Mouse (Mus musculus): Measurements from ENCODE around the gene Hspb6. TPM values are rescaled to one million over a fixed set of nuclear protein-coding genes. Genes with fewer than 3 reads are reported as not detected.

Hspb6 gene
- polyA plus RNA-seq, 1 experiment from 2014 or later, result 27.0 TPM

GRCm38 (mm10) chr7:30557901-30558514 lies 6.0 kb downstream of the Hspb6 start:
- Histone ChIP-seq H3K36me3 (ENCODE audit: insufficient read depth, low read length) (peaks cover 14% of the 10 kb centered on the region; the same call in 1 of the 2 replicates), H3K4me3 (ENCODE audit: low read depth, low read length) (no peak overlapping the region), H3K27ac (ENCODE audit: low read length) (no peak overlapping the region), H3K27me3 (replicated peaks; ENCODE audit: insufficient read depth, low read length) (no peaks in the 10 kb centered on the region), H3K4me1 (ENCODE audit: insufficient read depth, low read depth, low read length) (peaks cover 19% of the 10 kb centered on the region; the same call in 1 of the 2 replicates), H3K9me3 (ENCODE audit: low read length) (no peaks in the 10 kb centered on the region), H3K9ac (replicated peaks; ENCODE audit: low read depth) (no peak overlapping the region), H3K4me2 (replicated peaks; ENCODE audit: low read depth, low read length) (no peak overlapping the region)
- DNase-seq (ENCODE audit: low spot score) (no peak), ATAC-seq (no peak)
- WGBS, result 89% methylated on average over 13 of the region's 13 CpGs
- TF ChIP-seq CTCF (IDR thresholded peaks at IDR 0.05), result no peak
- no peak for TF ChIP-seq EP300 (IDR thresholded peaks at IDR 0.05)

GRCm38 (mm10) chr7:30558656-30559442 lies 6.9 kb downstream of the Hspb6 start:
- TF ChIP-seq EP300 (IDR thresholded peaks at IDR 0.05), result no peak
- no peak for TF ChIP-seq CTCF (IDR thresholded peaks at IDR 0.05)
- no peaks in the 10 kb centered on the region for H3K27me3 ChIP-seq (replicated peaks; ENCODE audit: insufficient read depth, low read length)
- H3K27ac ChIP-seq (ENCODE audit: low read length), result peak overlapping the region; percentile 57
- H3K4me2 ChIP-seq (replicated peaks; ENCODE audit: low read depth, low read length), result peak overlapping the region; percentile 64
- peak; percentile 31 for DNase-seq (ENCODE audit: low spot score)
- H3K36me3 ChIP-seq (ENCODE audit: insufficient read depth, low read length), result peaks cover 14% of the 10 kb centered on the region; the same call in 1 of the 2 replicates
- no peak for ATAC-seq
- no peaks in the 10 kb centered on the region for H3K9me3 ChIP-seq (ENCODE audit: low read length)
- H3K4me1 ChIP-seq (ENCODE audit: insufficient read depth, low read depth, low read length), result peaks cover 12% of the 10 kb centered on the region; the same call in 1 of the 2 replicates
- H3K9ac ChIP-seq (replicated peaks; ENCODE audit: low read depth), result peak overlapping the region; percentile 55
- peak overlapping the region; percentile 49 for H3K4me3 ChIP-seq (ENCODE audit: low read depth, low read length)
- 9% methylated on average over 12 of the region's 12 CpGs for WGBS

GRCm38 (mm10) chr7:30559443-30559954 lies 7.5 kb downstream of the Hspb6 start, which contains the start of gene Lin37:
Gene Lin37, minus strand, starts transcription at chr7:30559838.
- Histone ChIP-seq H3K36me3 (ENCODE audit: insufficient read depth, low read length) (peaks cover 14% of the 10 kb centered on the region; the same call in 1 of the 2 replicates), H3K27me3 (replicated peaks; ENCODE audit: insufficient read depth, low read length) (no peaks in the 10 kb centered on the region), H3K9ac (replicated peaks; ENCODE audit: low read depth) (peak within 1 kb of the TSS; percentile 55), H3K4me1 (ENCODE audit: insufficient read depth, low read depth, low read length) (peaks cover 12% of the 10 kb centered on the region; the same call in 1 of the 2 replicates), H3K9me3 (ENCODE audit: low read length) (no peaks in the 10 kb centered on the region), H3K4me2 (replicated peaks; ENCODE audit: low read depth, low read length) (peak within 1 kb of the TSS; percentile 64), H3K4me3 (ENCODE audit: low read depth, low read length) (peak within 1 kb of the TSS; percentile 49), H3K27ac (ENCODE audit: low read length) (peak within 1 kb of the TSS; percentile 57)
- TF ChIP-seq EP300 (IDR thresholded peaks at IDR 0.05), result no peak
- TF ChIP-seq CTCF (IDR thresholded peaks at IDR 0.05), result no peak
- DNase-seq (ENCODE audit: low spot score) (peak; percentile 99), ATAC-seq (peak; percentile 89)
- WGBS, result 1% methylated on average over 20 of the region's 20 CpGs

- Histone ChIP-seq H3K9ac (replicated peaks; ENCODE audit: low read depth) (no peak overlapping the region), H3K27ac (ENCODE audit: low read length) (no peak overlapping the region), H3K27me3 (replicated peaks; ENCODE audit: insufficient read depth, low read length) (no peaks in the 10 kb centered on the region), H3K9me3 (ENCODE audit: low read length) (no peaks in the 10 kb centered on the region), H3K4me3 (ENCODE audit: low read depth, low read length) (no peak overlapping the region), H3K4me2 (replicated peaks; ENCODE audit: low read depth, low read length) (no peak overlapping the region; the same call in 1 of the 2 replicates), H3K36me3 (ENCODE audit: insufficient read depth, low read length) (peaks cover 15% of the 10 kb centered on the region), H3K4me1 (ENCODE audit: insufficient read depth, low read depth, low read length) (peaks cover 12% of the 10 kb centered on the region; the same call in 1 of the 2 replicates)
- WGBS, result 61% methylated on average over 2 of the region's 2 CpGs
- DNase-seq (ENCODE audit: low spot score), result peak; percentile 15
- TF ChIP-seq CTCF (IDR thresholded peaks at IDR 0.05) (no peak), EP300 (IDR thresholded peaks at IDR 0.05) (no peak)
- ATAC-seq, result no peak
These were observed 8.3 kb downstream of the Hspb6 start for GRCm38 (mm10) chr7:30560296-30560695.

- TF ChIP-seq EP300 (IDR thresholded peaks at IDR 0.05) (no peak), CTCF (IDR thresholded peaks at IDR 0.05) (no peak)
- WGBS, result under 1% methylated on average over 27 of the region's 27 CpGs
These were observed 10.6 kb downstream of the Hspb6 start for GRCm38 (mm10) chr7:30562526-30563116.

More at GRCm38 (mm10) chr7:30562526-30563116, 10.6 kb downstream of the Hspb6 start:
- H3K9me3 ChIP-seq (ENCODE audit: low read length), result no peaks in the 10 kb centered on the region
- H3K27me3 ChIP-seq (replicated peaks; ENCODE audit: insufficient read depth, low read length), result no peaks in the 10 kb centered on the region
- H3K9ac ChIP-seq (replicated peaks; ENCODE audit: low read depth), result peak overlapping the region; percentile 73
- peak overlapping the region; percentile 72 for H3K4me2 ChIP-seq (replicated peaks; ENCODE audit: low read depth, low read length)
- H3K4me3 ChIP-seq (ENCODE audit: low read depth, low read length), result peak overlapping the region; percentile 81
- peaks cover 12% of the 10 kb centered on the region; the same call in 1 of the 2 replicates for H3K4me1 ChIP-seq (ENCODE audit: insufficient read depth, low read depth, low read length)
- no peak for ATAC-seq
- DNase-seq (ENCODE audit: low spot score), result peak; percentile 36
- H3K36me3 ChIP-seq (ENCODE audit: insufficient read depth, low read length), result peaks cover 5% of the 10 kb centered on the region; the same call in 1 of the 2 replicates
- H3K27ac ChIP-seq (ENCODE audit: low read length), result peak overlapping the region; percentile 68

All from lung, postnatal 0 days (tissue).